Mouse (Mus musculus) brown adipose tissue, adult 24 weeks (tissue): Measurements from ENCODE around the gene Vps13d. TPM values are rescaled to one million over a fixed set of nuclear protein-coding genes. Genes with fewer than 3 reads are reported as not detected.
"Not testable (repeated sequence)": the region's sequence is repeated elsewhere in the genome, so short reads cannot be mapped to it uniquely, and the experiment has no call there.

Experiments
- H3K27ac ChIP-seq: fragments of 200-500 bp; replicated peaks from 2 replicates; pipeline ENCODE4 v1.5.1; 2012; ENCODE audit warnings: low read depth, mild to moderate bottlenecking, low read length
- H3K4me1 ChIP-seq: fragments of 200-500 bp; 2 replicates; pipeline ENCODE4 v1.6.1; 2012; ENCODE audit warnings: low read length, mixed read lengths; ENCODE audit not compliant: control insufficient read depth, insufficient read depth, insufficient read length
- H3K4me3 ChIP-seq: fragments of 200-500 bp; 2 replicates; pipeline ENCODE4 v1.5.1; 2012; ENCODE audit warnings: low read depth, mild to moderate bottlenecking, low read length, moderate library complexity; ENCODE audit not compliant: insufficient read depth
- polyA plus RNA-seq: library from polyadenylated mRNA; stranded (reverse); fragments of >200 nt; gene quantifications from 2 replicates; pipeline ENCODE4 v1.2.4, GENCODE M21; 2012; ENCODE audit not compliant: missing spikeins, insufficient read depth, insufficient read length

Vps13d gene
- polyA plus RNA-seq, 1 experiment, result 30.9 TPM

GRCm38 (mm10) chr4:145199982-145200699, 5.3 kb upstream of the Vps13d start:
- peaks cover 12% of the 10 kb centered on the region for H3K4me1 ChIP-seq
- peak overlapping the region; percentile 59 for H3K27ac ChIP-seq

GRCm38 (mm10) chr4:145196586-145196985, 1.8 kb upstream of the Vps13d start:
- H3K27ac ChIP-seq, result no peak overlapping the region
- H3K4me1 ChIP-seq, result peaks cover 15% of the 10 kb centered on the region
- H3K4me3 ChIP-seq, result no peak overlapping the region

More at GRCm38 (mm10) chr4:145199982-145200699, 5.3 kb upstream of the Vps13d start:
- H3K4me3 ChIP-seq, result no peak overlapping the region

- H3K27ac ChIP-seq, result no peak overlapping the region
- H3K4me3 ChIP-seq, result no peak overlapping the region
- peaks cover 7% of the 10 kb centered on the region; the same call in 1 of the 2 replicates for H3K4me1 ChIP-seq
Observed at GRCm38 (mm10) chr4:145195172-145195571, 367 bp upstream of the Vps13d start.

- H3K4me1 ChIP-seq, result peaks cover 3% of the 10 kb centered on the region; the same call in 1 of the 2 replicates
- H3K27ac ChIP-seq, result peak overlapping the region; percentile 77
- peak overlapping the region; percentile 91 for H3K4me3 ChIP-seq
Observed at GRCm38 (mm10) chr4:145193991-145194511, 754 bp downstream of the Vps13d start.

- Histone ChIP-seq H3K4me1 (peaks cover 3% of the 10 kb centered on the region; the same call in 1 of the 2 replicates), H3K27ac (peak overlapping the region; percentile 77), H3K4me3 (peak overlapping the region; percentile 91)
Observed at GRCm38 (mm10) chr4:145193406-145193805, 1.4 kb downstream of the Vps13d start.

- H3K4me1 ChIP-seq, result peaks cover 5% of the 10 kb centered on the region
- peak overlapping the region; percentile 28; the same call in 1 of the 2 replicates for H3K4me3 ChIP-seq
- H3K27ac ChIP-seq, result peak overlapping the region; percentile 54; the same call in 1 of the 2 replicates
Observed at GRCm38 (mm10) chr4:145192686-145193085, 2.1 kb downstream of the Vps13d start.

GRCm38 (mm10) chr4:145188561-145188960, 6.2 kb downstream of the Vps13d start:
- peaks cover 5% of the 10 kb centered on the region for H3K4me1 ChIP-seq
- no peak overlapping the region for H3K27ac ChIP-seq
- H3K4me3 ChIP-seq, result no peak overlapping the region

- Histone ChIP-seq H3K4me1 (peaks cover 5% of the 10 kb centered on the region), H3K4me3 (no peak overlapping the region), H3K27ac (no peak overlapping the region)
Observed at GRCm38 (mm10) chr4:145187619-145188018, 7.2 kb downstream of the Vps13d start.

GRCm38 (mm10) chr4:145178918-145179549, 15.8 kb downstream of the Vps13d start:
- H3K4me3 ChIP-seq, result no peak overlapping the region
- H3K4me1 ChIP-seq, result no peaks in the 10 kb centered on the region
- no peak overlapping the region for H3K27ac ChIP-seq

GRCm38 (mm10) chr4:145165542-145165941, 29.3 kb downstream of the Vps13d start:
- not testable (repeated sequence) for H3K4me3 ChIP-seq, H3K27ac ChIP-seq, H3K4me1 ChIP-seq

GRCm38 (mm10) chr4:145164111-145164510, 30.7 kb downstream of the Vps13d start:
- Histone ChIP-seq H3K4me1 (no peaks in the 10 kb centered on the region), H3K4me3 (no peak overlapping the region), H3K27ac (no peak overlapping the region)

- no peak overlapping the region for H3K4me3 ChIP-seq
- H3K27ac ChIP-seq, result no peak overlapping the region
- H3K4me1 ChIP-seq, result no peaks in the 10 kb centered on the region
Observed at GRCm38 (mm10) chr4:145161243-145161642, 33.6 kb downstream of the Vps13d start.

- Histone ChIP-seq H3K4me3 (no peak overlapping the region), H3K4me1 (no peaks in the 10 kb centered on the region), H3K27ac (no peak overlapping the region)
Observed at GRCm38 (mm10) chr4:145155956-145156355, 38.8 kb downstream of the Vps13d start.

GRCm38 (mm10) chr4:145151103-145151486, 43.7 kb downstream of the Vps13d start:
- Histone ChIP-seq H3K4me1 (no peaks in the 10 kb centered on the region), H3K27ac (no peak overlapping the region)

GRCm38 (mm10) chr4:145150345-145151102, 44.3 kb downstream of the Vps13d start:
- H3K27ac ChIP-seq, result no peak overlapping the region
- H3K4me3 ChIP-seq, result no peak overlapping the region
- H3K4me1 ChIP-seq, result no peaks in the 10 kb centered on the region

More at GRCm38 (mm10) chr4:145151103-145151486, 43.7 kb downstream of the Vps13d start:
- H3K4me3 ChIP-seq, result no peak overlapping the region
